Mouse (Mus musculus) midbrain, postnatal 0 days (tissue): ENCODE measurements around the gene Timp4. TPM values are rescaled to one million over a fixed set of nuclear protein-coding genes. Genes with fewer than 3 reads are reported as not detected.

Experiments used
- ATAC-seq: fragments of 200-750 bp; cut with Nextera tagmentation; 2 replicates; pipeline ENCODE4 v1.8.0; 2017; ENCODE audit warnings: moderate number of reproducible peaks, mild to moderate bottlenecking, moderate TSS enrichment, moderate library complexity; ENCODE audit not compliant: low FRiP score
- DNase-seq: peaks from one replicate; pipeline ENCODE4 v3.0.0-alpha.2; 2015; ENCODE audit warnings: low spot score
- H3K27ac ChIP-seq: fragments of 300-500 bp; sonication (generic); 2 replicates; pipeline ENCODE4 v1.5.1; 2014; ENCODE audit warnings: low read depth, mild to moderate bottlenecking, low read length, mixed read lengths
- H3K27me3 ChIP-seq: fragments of 300-500 bp; sonication (generic); 2 replicates; pipeline ENCODE4 v1.6.1; 2014; ENCODE audit warnings: low read length, control low read depth, mixed read lengths; ENCODE audit not compliant: insufficient read depth
- H3K36me3 ChIP-seq: fragments of 300-500 bp; sonication (generic); 2 replicates; pipeline ENCODE4 v1.6.1; 2014; ENCODE audit warnings: low read length, control low read depth, mixed read lengths; ENCODE audit not compliant: insufficient read depth
- H3K4me1 ChIP-seq: fragments of 300-500 bp; sonication (generic); 2 replicates; pipeline ENCODE4 v1.6.1; 2014; ENCODE audit warnings: mild to moderate bottlenecking, control low read depth, antibody characterized with exemption, low read length, mixed read lengths; ENCODE audit not compliant: insufficient read depth
- H3K4me2 ChIP-seq: fragments of 300-500 bp; sonication (generic); 2 replicates; pipeline ENCODE4 v1.6.1; 2014; ENCODE audit warnings: low read depth, mild to moderate bottlenecking, low read length, mixed read lengths; ENCODE audit not compliant: poor library complexity, severe bottlenecking
- H3K4me3 ChIP-seq: fragments of 300-500 bp; sonication (generic); 2 replicates; pipeline ENCODE4 v1.5.1; 2014; ENCODE audit warnings: low read depth, mild to moderate bottlenecking, low read length, moderate library complexity
- H3K9ac ChIP-seq: fragments of 300-500 bp; sonication (generic); replicated peaks from 2 replicates; pipeline ENCODE4 v1.6.1; 2014; ENCODE audit warnings: mild to moderate bottlenecking, low read length, moderate library complexity, mixed read lengths; ENCODE audit not compliant: poor library complexity, severe bottlenecking
- H3K9me3 ChIP-seq: fragments of 300-500 bp; sonication (generic); 2 replicates; pipeline ENCODE4 v1.6.1; 2016; ENCODE audit warnings: low read length, control low read depth
- CTCF ChIP-seq: IDR thresholded peaks from 2 replicates; pipeline ENCODE4 v1.5.1; 2016; ENCODE audit warnings: antibody characterized with exemption, mild to moderate bottlenecking
- WGBS: fragments of 180-500 bp; shearing (Covaris S2); extraction: QIAGEN DNeasy Blood & Tissue Kit; methylation state at CpG from one replicate; pipeline ENCODE4 v1.1.7; 2014; 5-methylcytosine and 5-hydroxymethylcytosine counted together
- polyA plus RNA-seq: library from polyadenylated mRNA; unstranded; fragments of >200 nt; fragmentation: Nextera tagmentation; extraction: Ambion mirVana; gene quantifications from 2 replicates; pipeline ENCODE4 v1.2.1, GENCODE M21; 2015
- total RNA-seq: library from RNA; depleted of rRNA; stranded (reverse); fragments of >200 nt; gene quantifications from 2 replicates; pipeline ENCODE4 v1.2.3, GENCODE M21; 2014

Gene Timp4
- total and polyA plus RNA-seq, 2 experiments from 2014 or later = 21.9 to 29.7 TPM

DNA sequence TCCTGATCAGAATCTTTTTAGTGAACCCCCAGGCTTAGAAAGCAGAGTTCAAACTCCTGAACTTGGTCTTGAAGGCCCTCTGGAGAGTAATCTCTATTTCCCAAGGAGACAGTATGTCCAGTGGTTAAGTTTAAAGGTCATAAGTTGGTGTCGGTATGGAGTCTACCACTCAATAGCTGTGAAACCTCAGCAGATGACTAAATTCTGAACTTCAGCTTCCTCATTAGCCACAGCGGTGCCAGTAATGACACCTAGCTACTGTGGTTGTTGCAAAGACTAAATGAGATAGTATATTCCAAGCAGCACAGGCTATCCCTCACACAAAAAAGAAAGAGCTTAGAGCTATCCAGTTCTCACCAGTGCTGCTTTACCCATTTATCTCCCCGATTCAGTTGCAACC lies 36.2 kb upstream of the Timp4 start:
- DNase-seq (no peak), ATAC-seq (no peak)
- Histone ChIP-seq H3K9me3 (no peaks in the 10 kb centered on the region), H3K27me3 (no peaks in the 10 kb centered on the region), H3K36me3 (no peaks in the 10 kb centered on the region), H3K4me2 (no peak overlapping the region), H3K4me3 (no peak overlapping the region), H3K4me1 (no peaks in the 10 kb centered on the region), H3K9ac (no peak overlapping the region), H3K27ac (no peak overlapping the region)
- TF ChIP-seq CTCF = no peak
- 92% methylated on average over 3 of the region's 3 CpGs for WGBS

DNA sequence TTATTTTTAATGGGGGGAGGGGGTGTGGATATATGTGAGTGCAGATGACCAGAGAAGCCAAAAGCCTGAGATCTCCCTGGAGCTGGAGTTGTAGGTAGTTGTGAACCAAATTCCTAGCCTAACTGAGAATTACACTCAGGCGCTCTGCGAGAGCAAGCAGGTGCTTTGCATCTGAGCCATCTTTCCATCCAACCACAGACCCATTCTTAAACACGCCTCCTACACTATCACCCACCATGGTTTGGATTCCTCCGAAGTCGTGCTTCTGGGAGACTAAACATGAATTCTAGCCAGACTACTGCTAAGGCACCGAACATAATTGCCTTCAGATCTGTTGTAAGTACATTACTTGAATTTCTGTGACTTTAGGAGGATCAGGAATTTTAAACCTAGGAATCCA lies 34.4 kb upstream of the Timp4 start:
- TF ChIP-seq CTCF = no peak

GRCm38 (mm10) chr6:115284153-115284552 lies 32.1 kb upstream of the Timp4 start:
- DNase-seq = no peak
- TF ChIP-seq CTCF = no peak
- no peaks in the 10 kb centered on the region for H3K9me3 ChIP-seq
- no peak overlapping the region for H3K4me2 ChIP-seq
- H3K9ac ChIP-seq = no peak overlapping the region
- peaks cover 15% of the 10 kb centered on the region; the same call in 1 of the 2 replicates for H3K36me3 ChIP-seq
- WGBS = 97% methylated on average over 2 of the region's 2 CpGs
- ATAC-seq = no peak
- H3K27ac ChIP-seq = no peak overlapping the region
- H3K27me3 ChIP-seq = no peaks in the 10 kb centered on the region
- no peaks in the 10 kb centered on the region for H3K4me1 ChIP-seq
- H3K4me3 ChIP-seq = no peak overlapping the region

More for the DNA sequence above, 34.4 kb upstream of the Timp4 start:
- no peaks in the 10 kb centered on the region for H3K4me1 ChIP-seq
- WGBS = 88% methylated on average over 6 of the region's 6 CpGs
- H3K9ac ChIP-seq = no peak overlapping the region
- H3K9me3 ChIP-seq = no peaks in the 10 kb centered on the region
- no peaks in the 10 kb centered on the region for H3K27me3 ChIP-seq
- peaks cover 6% of the 10 kb centered on the region; the same call in 1 of the 2 replicates for H3K36me3 ChIP-seq
- H3K27ac ChIP-seq = no peak overlapping the region
- DNase-seq = no peak
- H3K4me2 ChIP-seq = no peak overlapping the region
- H3K4me3 ChIP-seq = no peak overlapping the region
- no peak for ATAC-seq

GRCm38 (mm10) chr6:115279639-115280038 lies 27.6 kb upstream of the Timp4 start:
- DNase-seq (no peak), ATAC-seq (no peak)
- Histone ChIP-seq H3K4me3 (no peak overlapping the region), H3K4me1 (no peaks in the 10 kb centered on the region), H3K36me3 (peaks cover 18% of the 10 kb centered on the region), H3K4me2 (no peak overlapping the region), H3K27ac (no peak overlapping the region), H3K9me3 (no peaks in the 10 kb centered on the region), H3K27me3 (no peaks in the 10 kb centered on the region), H3K9ac (no peak overlapping the region)
- whole genome bisulfite sequencing = 85% methylated on average over 2 of the region's 2 CpGs
- TF ChIP-seq CTCF = no peak

- 79% methylated on average over 8 of the region's 8 CpGs for WGBS
- no peak overlapping the region for H3K9ac ChIP-seq
Measured at GRCm38 (mm10) chr6:115278086-115278485, 26.1 kb upstream of the Timp4 start.

DNA sequence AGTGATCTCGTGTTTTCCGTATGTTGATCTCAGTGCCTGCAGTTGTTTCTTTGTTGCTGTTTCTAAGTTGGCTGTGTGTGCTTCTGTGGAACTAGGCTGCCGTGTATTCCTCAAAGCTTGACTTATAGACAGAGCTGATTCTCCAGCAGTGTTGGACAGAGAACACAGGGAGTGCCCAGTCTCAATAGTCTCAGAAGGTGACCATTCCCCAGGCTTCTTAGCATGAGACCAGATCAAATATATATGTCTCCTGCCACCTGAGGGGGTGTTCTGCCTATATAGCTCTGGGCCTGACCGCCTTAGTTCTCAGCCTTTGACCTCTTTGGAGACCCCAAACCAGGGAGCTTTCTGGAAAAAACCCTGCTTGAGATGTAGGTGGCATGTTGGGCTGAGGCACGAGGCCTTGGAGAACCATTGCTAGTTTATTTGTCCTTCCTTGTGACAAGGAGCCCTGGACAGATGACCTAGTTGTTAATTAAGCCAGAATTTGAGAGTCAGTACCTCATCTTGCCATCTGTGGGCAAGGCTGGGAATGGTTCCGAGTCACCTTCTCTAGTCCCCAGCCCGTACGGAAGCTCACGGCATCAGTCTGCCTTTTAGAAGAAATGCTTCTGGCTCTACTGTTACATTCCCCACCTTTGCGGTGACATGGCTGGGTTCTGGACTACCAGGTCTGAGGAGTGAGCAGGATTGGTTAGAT lies 23.3 kb upstream of the Timp4 start:
- ATAC-seq = no peak
- Histone ChIP-seq H3K9me3 (no peaks in the 10 kb centered on the region), H3K27ac (no peak overlapping the region), H3K4me3 (no peak overlapping the region), H3K4me1 (0 out of 2 replicates have a peak, but pooled peaks cover 5% of the 10 kb centered on the region), H3K36me3 (peaks cover 11% of the 10 kb centered on the region), H3K27me3 (no peaks in the 10 kb centered on the region), H3K4me2 (no peak overlapping the region), H3K9ac (no peak overlapping the region)
- DNase-seq = no peak
- TF ChIP-seq CTCF = no peak
- WGBS = 88% methylated on average over 10 of the region's 10 CpGs

More at GRCm38 (mm10) chr6:115278086-115278485, 26.1 kb upstream of the Timp4 start:
- H3K4me3 ChIP-seq = no peak overlapping the region
- no peak for ATAC-seq
- H3K36me3 ChIP-seq = peaks cover 26% of the 10 kb centered on the region
- H3K4me2 ChIP-seq = no peak overlapping the region
- H3K27me3 ChIP-seq = no peaks in the 10 kb centered on the region
- no peak for DNase-seq
- no peaks in the 10 kb centered on the region for H3K4me1 ChIP-seq
- no peaks in the 10 kb centered on the region for H3K9me3 ChIP-seq
- H3K27ac ChIP-seq = no peak overlapping the region
- no peak for TF ChIP-seq CTCF
